Mouse (Mus musculus): ENCODE results near the gene Zfp263.

DNA sequence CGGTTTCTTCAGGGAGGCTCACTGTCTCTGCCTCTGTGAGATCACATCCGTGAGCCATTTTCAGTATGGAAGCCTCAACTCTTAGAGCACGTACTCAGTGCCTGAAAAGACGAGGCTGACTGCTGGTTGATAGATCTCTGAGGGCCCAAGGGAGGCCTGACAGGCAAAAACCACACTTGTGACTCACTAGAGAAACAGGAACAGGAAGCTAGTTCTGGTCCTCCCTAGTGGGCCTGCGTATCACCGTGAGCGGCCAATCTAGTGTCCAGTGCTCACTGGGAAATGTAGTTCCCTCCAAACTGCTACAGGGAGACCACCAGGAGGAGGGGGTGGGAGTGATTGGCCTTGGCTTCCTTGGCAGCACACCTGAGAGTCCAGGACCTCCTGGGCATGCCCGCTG lies 44.6 kb upstream of the Zfp263 start:
- no peak for TF ChIP-seq CTCF (IDR thresholded peaks at IDR 0.05; ENCODE audit: borderline replicate concordance, extremely low read depth, insufficient read depth, insufficient read length)
- no peak for TF ChIP-seq POLR2A (IDR thresholded peaks at IDR 0.05; ENCODE audit: borderline replicate concordance, extremely low read depth, insufficient read depth, insufficient read length, poor library complexity, severe bottlenecking)
